Mouse (Mus musculus) heart, embryonic 14.5 days (tissue): ENCODE results near the gene Csnk1d. TPM values are rescaled to one million over a fixed set of nuclear protein-coding genes. Genes with fewer than 3 reads are reported as not detected.

Experiments
- ATAC-seq: fragments of 200-750 bp; cut with Nextera tagmentation; 2 replicates; pipeline ENCODE4 v1.8.0; 2017; ENCODE audit warnings: low read depth, moderate TSS enrichment; ENCODE audit not compliant: insufficient number of reproducible peaks, insufficient read depth, low FRiP score
- H3K27ac ChIP-seq, 2 experiments: fragments of 200-500 bp in 1 of 2; fragments of 300-500 bp in 1 of 2; sonication (generic) in 1 of 2; replicated peaks in 1 of 2; 2 replicates each; pipeline ENCODE4 v1.5.1; 2012 to 2014; ENCODE audit warnings: low read depth in 2 of 2, low read length in 2 of 2, control low read depth in 1 of 2, mild to moderate bottlenecking in 1 of 2, mixed read lengths in 1 of 2; ENCODE audit not compliant: control insufficient read depth in 1 of 2, insufficient read depth in 1 of 2
- H3K27me3 ChIP-seq: fragments of 300-500 bp; sonication (generic); 2 replicates; pipeline ENCODE4 v1.6.1; 2014; ENCODE audit warnings: mild to moderate bottlenecking, low read length, control low read depth; ENCODE audit not compliant: control insufficient read depth, insufficient read depth
- H3K36me3 ChIP-seq: fragments of 300-500 bp; sonication (generic); 2 replicates; pipeline ENCODE4 v1.6.1; 2014; ENCODE audit warnings: mild to moderate bottlenecking, control low read depth, low read length, mixed read lengths; ENCODE audit not compliant: control insufficient read depth, insufficient read depth
- H3K4me1 ChIP-seq, 2 experiments: fragments of 200-500 bp in 1 of 2; fragments of 300-500 bp in 1 of 2; sonication (generic) in 1 of 2; 2 replicates each; pipeline ENCODE4 v1.6.1; 2012 to 2014; ENCODE audit warnings: low read length in 2 of 2, control low read depth in 1 of 2, mixed read lengths in 1 of 2; ENCODE audit not compliant: control insufficient read depth in 2 of 2, insufficient read depth in 2 of 2
- H3K4me2 ChIP-seq: fragments of 300-500 bp; sonication (generic); 2 replicates; pipeline ENCODE4 v1.6.1; 2014; ENCODE audit warnings: mild to moderate bottlenecking, low read length
- H3K4me3 ChIP-seq, 2 experiments: fragments of 200-500 bp in 1 of 2; fragments of 300-500 bp in 1 of 2; sonication (generic) in 1 of 2; 2 replicates each; pipeline ENCODE4 v1.5.1; 2012 to 2014; ENCODE audit warnings: low read length in 2 of 2, mild to moderate bottlenecking in 2 of 2, control low read depth in 1 of 2, low read depth in 1 of 2, moderate library complexity in 1 of 2; ENCODE audit not compliant: control insufficient read depth in 1 of 2, insufficient read depth in 1 of 2
- H3K9ac ChIP-seq: fragments of 300-500 bp; sonication (generic); 2 replicates; pipeline ENCODE4 v1.6.1; 2014; ENCODE audit warnings: mild to moderate bottlenecking, low read length
- H3K9me3 ChIP-seq: fragments of 300-500 bp; sonication (generic); 2 replicates; pipeline ENCODE4 v1.6.1; 2016; ENCODE audit warnings: low read length, control low read depth; ENCODE audit not compliant: control insufficient read depth
- WGBS: fragments of 180-500 bp; shearing (Covaris S2); extraction: QIAGEN DNeasy Blood & Tissue Kit; methylation state at CpG from one replicate; pipeline ENCODE4 v1.1.7; 2014; 5-methylcytosine and 5-hydroxymethylcytosine counted together
- polyA plus RNA-seq: library from polyadenylated mRNA; unstranded; fragments of >200 nt; fragmentation: Nextera tagmentation; extraction: Ambion mirVana; gene quantifications from 2 replicates; pipeline ENCODE4 v1.2.1, GENCODE M21; 2014

The Csnk1d gene
- polyA plus RNA-seq, 1 experiment from 2014 or later = 45.6 TPM

DNA sequence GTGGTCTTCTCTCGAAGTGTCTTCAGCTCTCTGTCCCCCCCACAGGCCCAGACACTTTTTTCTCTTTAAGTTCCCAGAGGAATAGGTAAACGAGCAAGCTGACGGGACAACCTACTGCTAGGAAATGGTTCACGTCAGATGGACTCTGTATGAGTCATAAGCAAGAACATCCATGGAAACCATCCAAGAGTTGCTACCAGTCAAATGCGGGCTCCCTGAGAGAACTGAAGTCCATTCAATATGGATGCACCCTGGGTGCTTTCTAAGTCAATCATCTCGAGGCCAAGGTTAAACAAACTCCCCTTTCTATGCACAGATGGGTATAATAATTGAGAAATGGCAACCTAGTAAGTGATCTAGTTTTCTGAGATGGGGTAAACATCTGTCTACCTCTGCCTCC lies 17.8 kb downstream of the Csnk1d start:
- ATAC-seq = no peak
- Histone ChIP-seq H3K4me2 (no peak overlapping the region), H3K9ac (no peak overlapping the region), H3K27ac (no peak overlapping the region), H3K36me3 (peaks cover 100% of the 10 kb centered on the region), H3K27me3 (no peaks in the 10 kb centered on the region), H3K9me3 (no peaks in the 10 kb centered on the region), H3K4me1 (no peaks in the 10 kb centered on the region; a peak in 1 of 4 replicates), H3K4me3 (no peak overlapping the region)
- WGBS = 73% methylated on average over 6 of the region's 6 CpGs

DNA sequence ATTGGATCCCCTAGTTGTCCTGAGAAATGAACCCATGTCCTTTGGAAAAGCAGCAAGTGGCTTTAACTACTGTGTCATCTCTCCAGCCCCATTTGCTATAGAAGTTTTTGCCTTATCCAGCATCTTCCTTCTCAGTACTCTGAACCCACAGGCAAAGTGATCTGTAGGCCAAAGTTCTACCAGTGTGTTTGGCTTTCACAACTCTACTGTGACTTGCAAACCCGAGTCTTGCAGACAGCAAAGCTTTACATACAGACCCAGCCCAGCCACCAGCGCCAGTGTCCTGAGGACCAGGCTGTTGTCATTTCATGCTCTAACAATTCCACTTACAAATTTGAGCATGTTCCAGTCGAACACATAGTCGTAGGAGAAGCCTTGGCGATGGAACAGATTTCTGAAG lies 19.9 kb downstream of the Csnk1d start:
- Histone ChIP-seq H3K4me3 (no peak overlapping the region), H3K4me1 (peaks cover 0 to 2% of the 10 kb centered on the region in 2 experiments; a peak in 1 of 4 replicates), H3K27ac (no peak overlapping the region), H3K27me3 (no peaks in the 10 kb centered on the region), H3K9me3 (no peaks in the 10 kb centered on the region), H3K9ac (no peak overlapping the region), H3K36me3 (peaks cover 100% of the 10 kb centered on the region), H3K4me2 (no peak overlapping the region)
- WGBS = 92% methylated on average over 5 of the region's 5 CpGs
- no peak for ATAC-seq

DNA sequence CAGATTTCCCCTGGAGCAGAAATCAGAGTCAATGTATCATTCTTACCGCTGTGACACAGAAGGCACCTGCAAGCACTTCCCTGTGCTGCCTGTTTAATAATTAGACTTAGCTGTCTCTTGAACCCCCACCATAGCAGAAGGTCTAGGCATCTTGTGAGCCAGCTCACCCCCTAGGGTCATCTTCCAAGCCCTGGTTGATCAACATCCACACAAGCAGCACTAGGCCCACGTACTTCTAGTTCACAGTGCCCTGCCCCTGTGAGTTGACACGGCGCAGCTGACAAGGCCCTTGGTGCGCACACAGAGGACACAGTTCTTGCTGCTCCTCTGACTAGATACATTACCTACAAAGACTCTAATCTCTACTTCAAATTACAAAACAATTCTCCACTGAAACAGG lies 21.4 kb downstream of the Csnk1d start:
- peaks cover 100% of the 10 kb centered on the region for H3K36me3 ChIP-seq
- H3K27me3 ChIP-seq = no peaks in the 10 kb centered on the region
- H3K4me2 ChIP-seq = no peak overlapping the region
- H3K4me3 ChIP-seq = no peak overlapping the region
- peaks cover 4 to 16% of the 10 kb centered on the region in 2 experiments; a peak in 3 of 4 replicates for H3K4me1 ChIP-seq
- WGBS = 93% methylated on average over 5 of the region's 5 CpGs
- no peak overlapping the region for H3K9ac ChIP-seq
- no peak overlapping the region for H3K27ac ChIP-seq
- ATAC-seq = no peak
- no peaks in the 10 kb centered on the region for H3K9me3 ChIP-seq

DNA sequence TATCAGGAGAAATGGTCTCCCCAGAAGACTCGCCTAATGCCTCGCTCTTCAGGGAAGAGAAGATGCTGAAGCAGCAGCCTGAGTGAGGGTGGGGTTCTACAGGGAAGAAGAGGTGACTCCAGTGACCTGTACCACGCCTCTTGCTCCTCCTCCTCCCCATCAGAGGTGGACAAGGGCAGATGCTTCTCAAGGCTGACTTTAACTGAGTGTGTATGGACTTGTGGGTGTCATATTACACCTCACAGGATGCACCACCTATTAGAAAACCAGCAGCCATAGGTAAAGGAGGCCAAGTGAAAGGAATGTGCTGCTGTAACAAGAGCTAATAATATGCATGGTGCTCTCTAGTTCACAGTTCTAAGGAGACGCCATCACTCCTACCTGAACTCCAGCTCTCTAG lies 25.5 kb downstream of the Csnk1d start:
- H3K4me1 ChIP-seq = peaks cover 10 to 29% of the 10 kb centered on the region in 2 experiments; a peak in 3 of 4 replicates
- H3K9ac ChIP-seq = no peak overlapping the region
- no peak overlapping the region for H3K4me2 ChIP-seq
- peaks cover 100% of the 10 kb centered on the region for H3K36me3 ChIP-seq
- WGBS = 72% methylated on average over 4 of the region's 4 CpGs
- no peak overlapping the region for H3K27ac ChIP-seq
- no peak for ATAC-seq
- no peaks in the 10 kb centered on the region for H3K9me3 ChIP-seq
- H3K27me3 ChIP-seq = no peaks in the 10 kb centered on the region
- H3K4me3 ChIP-seq = no peak overlapping the region

DNA sequence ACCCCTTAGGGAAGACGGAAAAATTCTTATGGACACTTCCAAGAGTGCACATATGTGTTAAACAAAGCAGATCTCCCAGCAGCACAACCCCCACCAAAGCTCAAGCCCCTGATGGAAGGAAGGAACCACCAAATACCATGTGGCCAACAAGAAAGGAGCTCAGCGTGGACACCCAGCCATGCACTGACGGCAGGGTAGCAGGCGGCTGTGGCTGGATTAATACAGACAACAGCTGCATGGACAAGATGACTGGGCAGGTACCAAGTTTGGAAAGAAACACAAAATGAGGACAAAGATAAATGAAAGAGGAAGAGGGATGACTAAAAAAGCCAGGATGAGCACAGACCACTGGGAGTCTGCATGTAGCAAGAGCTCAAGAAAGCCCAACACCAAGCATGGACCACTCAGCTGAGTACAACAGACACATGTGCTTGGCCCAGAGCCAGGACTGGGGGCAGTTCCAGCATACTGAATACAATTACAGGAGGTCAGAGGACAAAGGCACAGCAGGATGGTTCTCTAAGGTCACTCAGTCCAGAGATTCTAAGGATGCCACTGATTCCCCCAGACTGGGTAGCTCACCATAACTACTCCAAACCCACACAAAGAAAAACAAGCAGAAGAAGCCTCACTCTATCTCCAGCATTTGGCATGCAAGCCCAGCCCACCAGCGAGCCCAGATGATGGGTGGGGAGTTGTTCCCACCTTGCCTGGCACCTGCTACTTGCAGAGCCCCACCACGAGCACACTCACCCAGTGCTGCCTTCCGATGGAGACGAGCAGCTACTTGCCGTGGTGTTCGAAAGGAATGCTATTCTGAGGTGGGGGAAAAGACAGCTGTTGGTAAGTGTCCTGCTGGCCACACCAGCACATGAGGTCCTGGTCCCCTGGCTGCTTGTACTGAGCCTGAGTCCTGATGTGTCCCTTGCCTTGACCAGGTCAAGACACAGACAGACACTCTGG lies 26.7 kb downstream of the Csnk1d start:
- H3K4me2 ChIP-seq = no peak overlapping the region
- H3K9ac ChIP-seq = no peak overlapping the region
- ATAC-seq = no peak
- peaks cover 100% of the 10 kb centered on the region for H3K36me3 ChIP-seq
- H3K9me3 ChIP-seq = no peaks in the 10 kb centered on the region
- H3K4me1 ChIP-seq = peaks cover 13 to 35% of the 10 kb centered on the region in 2 experiments
- H3K27ac ChIP-seq = no peak overlapping the region
- H3K4me3 ChIP-seq = no peak overlapping the region
- H3K27me3 ChIP-seq = no peaks in the 10 kb centered on the region
- WGBS = 66% methylated on average over 10 of the region's 10 CpGs

DNA sequence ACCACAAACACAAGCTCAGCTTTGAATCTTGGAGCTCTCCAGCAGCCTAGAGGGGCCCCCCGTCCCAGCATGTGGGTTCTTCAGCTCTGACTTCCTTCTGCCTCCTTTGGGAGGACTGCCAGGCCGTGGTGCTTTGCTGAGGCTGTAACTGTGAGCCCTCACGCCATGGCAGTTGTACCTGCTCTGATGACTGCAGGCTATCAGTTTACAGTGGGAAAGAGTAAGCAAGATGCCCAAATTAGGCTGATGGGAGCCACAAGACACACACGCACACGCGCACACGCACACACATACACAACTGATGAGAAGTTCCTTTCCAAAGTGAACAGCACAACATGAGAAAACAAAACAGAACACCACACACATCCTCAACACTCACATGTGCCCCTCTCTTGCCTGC lies 28.2 kb downstream of the Csnk1d start:
- Histone ChIP-seq H3K9ac (no peak overlapping the region), H3K4me1 (peaks cover 28 to 51% of the 10 kb centered on the region in 2 experiments), H3K9me3 (no peaks in the 10 kb centered on the region), H3K4me3 (no peak overlapping the region), H3K4me2 (no peak overlapping the region), H3K27me3 (no peaks in the 10 kb centered on the region), H3K36me3 (peaks cover 99% of the 10 kb centered on the region), H3K27ac (no peak overlapping the region)
- 83% methylated on average over 7 of the region's 7 CpGs for WGBS
- ATAC-seq = no peak

DNA sequence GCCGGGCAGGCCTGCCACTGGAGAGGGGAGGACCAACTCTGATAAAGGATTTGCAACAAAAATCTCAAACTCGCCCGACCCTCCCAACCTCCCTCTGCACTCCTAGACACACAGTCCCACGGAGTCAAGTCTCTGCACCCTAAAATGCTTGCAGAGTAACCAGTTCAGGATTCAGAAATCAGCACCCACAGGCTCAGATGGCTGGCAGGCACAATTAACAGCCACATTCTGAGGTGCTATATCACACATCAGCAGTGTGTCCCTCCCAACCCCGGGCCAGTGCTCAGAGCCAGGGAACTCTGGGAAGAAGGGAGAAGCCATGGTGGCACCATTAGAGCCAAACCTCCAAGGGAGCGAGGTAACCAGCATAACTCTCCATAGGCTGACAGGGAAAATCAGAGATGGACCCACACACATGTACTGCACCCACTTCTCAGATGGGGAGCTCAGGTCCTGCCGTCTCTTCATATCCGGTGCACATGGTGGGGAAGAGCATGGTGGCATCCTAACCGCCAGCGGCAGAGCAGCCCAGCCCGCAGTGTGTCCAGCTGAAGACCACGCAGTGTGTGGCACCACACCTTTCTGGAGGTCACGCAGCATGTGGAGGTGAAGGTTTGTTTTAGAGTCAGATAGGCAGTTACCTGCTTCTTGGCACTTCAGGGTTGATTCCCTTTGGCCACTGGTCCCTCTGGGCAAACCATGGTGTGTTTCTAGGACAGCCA lies 28.9 kb downstream of the Csnk1d start:
- H3K4me3 ChIP-seq = no peak overlapping the region
- WGBS = 84% methylated on average over 13 of the region's 13 CpGs
- peaks cover 31 to 58% of the 10 kb centered on the region in 2 experiments for H3K4me1 ChIP-seq
- no peak overlapping the region for H3K9ac ChIP-seq
- H3K27ac ChIP-seq = peak overlapping the region in 1 of 2 experiments; percentile 33; a peak in 1 of 4 replicates
- no peaks in the 10 kb centered on the region for H3K27me3 ChIP-seq
- peaks cover 99% of the 10 kb centered on the region for H3K36me3 ChIP-seq
- no peaks in the 10 kb centered on the region for H3K9me3 ChIP-seq
- H3K4me2 ChIP-seq = no peak overlapping the region
- ATAC-seq = no peak
